Mouse (Mus musculus) MEL (cell line): ENCODE results near the gene Tnxb. TPM values are rescaled to one million over a fixed set of nuclear protein-coding genes. Genes with fewer than 3 reads are reported as not detected.
"Not testable (repeated sequence)": the region's sequence is repeated elsewhere in the genome, so short reads cannot be mapped to it uniquely, and the experiment has no call there.

ENCODE experiments used
- DNase-seq: peaks from one replicate; pipeline ENCODE4 v3.0.0; 2011; ENCODE audit warnings: low read depth, low spot score
- H3K27ac ChIP-seq: 2 replicates; pipeline ENCODE4 v1.5.1; 2012; ENCODE audit warnings: low read depth, mild to moderate bottlenecking, control low read depth, low read length, moderate library complexity; ENCODE audit not compliant: control insufficient read depth
- H3K27me3 ChIP-seq, 2 experiments: fragments of 150-350 bp in 1 of 2; sonication (generic) in 1 of 2; 2 replicates each; pipeline ENCODE4 v1.6.1; 2012; ENCODE audit warnings: low read length in 2 of 2, mild to moderate bottlenecking in 2 of 2, improper control_type of control experiment in 1 of 2, moderate library complexity in 1 of 2; ENCODE audit not compliant: insufficient read depth in 2 of 2, control insufficient read depth in 1 of 2
- H3K36me3 ChIP-seq, 2 experiments: 2 replicates each; pipeline ENCODE4 v1.6.1; 2012 to 2014; ENCODE audit warnings: low read length in 2 of 2, improper control_type of control experiment in 1 of 2, inconsistent platforms in 1 of 2, mild to moderate bottlenecking in 1 of 2; ENCODE audit not compliant: insufficient read depth in 2 of 2, control insufficient read depth in 1 of 2
- H3K4me1 ChIP-seq, 2 experiments: fragments of 150-350 bp in 1 of 2; sonication (generic) in 1 of 2; 2 replicates each; pipeline ENCODE4 v1.6.1; 2012; ENCODE audit warnings: low read length in 2 of 2, improper control_type of control experiment in 1 of 2, mild to moderate bottlenecking in 1 of 2; ENCODE audit not compliant: insufficient read depth in 2 of 2, control insufficient read depth in 1 of 2
- H3K4me3 ChIP-seq, 2 experiments: fragments of 150-350 bp in 1 of 2; sonication (generic) in 1 of 2; 2 replicates each; pipeline ENCODE4 v1.5.1; 2012; ENCODE audit warnings: low read depth in 2 of 2, low read length in 2 of 2, mild to moderate bottlenecking in 2 of 2, moderate library complexity in 2 of 2, control low read depth in 1 of 2, improper control_type of control experiment in 1 of 2; ENCODE audit not compliant: control insufficient read depth in 1 of 2, insufficient read depth in 1 of 2
- H3K79me2 ChIP-seq: 2 replicates; pipeline ENCODE4 v1.6.1; 2012; ENCODE audit warnings: mild to moderate bottlenecking, low read length, moderate library complexity; ENCODE audit not compliant: control insufficient read depth, poor library complexity, insufficient read depth
- H3K9ac ChIP-seq: 2 replicates; pipeline ENCODE4 v1.6.1; 2012; ENCODE audit warnings: low read depth, mild to moderate bottlenecking, control low read depth, low read length, moderate library complexity; ENCODE audit not compliant: control insufficient read depth, poor library complexity, severe bottlenecking
- H3K9me3 ChIP-seq: fragments of 150-350 bp; sonication (generic); replicated peaks from 2 replicates; pipeline ENCODE4 v1.6.1; 2012; ENCODE audit warnings: mild to moderate bottlenecking, low read length, improper control_type of control experiment, moderate library complexity; ENCODE audit not compliant: insufficient read depth
- CHD2 ChIP-seq: IDR thresholded peaks from 2 replicates; pipeline ENCODE4 v1.6.1; 2011; ENCODE audit warnings: low read length, improper control_type of control experiment
- CTCF ChIP-seq, 3 experiments: IDR thresholded peaks in 2 of 3; conservative IDR thresholded peaks in 1 of 3; 2 replicates each; pipeline ENCODE4 v1.5.1; 2011 to 2012; ENCODE audit warnings: low read length in 3 of 3, low read depth in 2 of 3, mild to moderate bottlenecking in 2 of 3, improper control_type of control experiment in 1 of 3, inconsistent platforms in 1 of 3, mixed read lengths in 1 of 3, moderate library complexity in 1 of 3; ENCODE audit not compliant: control insufficient read depth in 1 of 3, insufficient read depth in 1 of 3, poor library complexity in 1 of 3, severe bottlenecking in 1 of 3
- ELF1 ChIP-seq: IDR thresholded peaks from 2 replicates; pipeline ENCODE4 v1.6.1; 2014; ENCODE audit warnings: low read depth, mild to moderate bottlenecking, inconsistent platforms, low read length, improper control_type of control experiment, moderate library complexity
- GABPA ChIP-seq: IDR thresholded peaks from 2 replicates; pipeline ENCODE4 v1.6.1; 2012; ENCODE audit warnings: low read depth, mild to moderate bottlenecking, inconsistent platforms, low read length, improper control_type of control experiment, moderate library complexity
- GATA1 ChIP-seq: IDR thresholded peaks from 2 replicates; pipeline ENCODE4 v1.6.1; 2011; ENCODE audit warnings: low read depth, low read length, improper control_type of control experiment
- JUND ChIP-seq: IDR thresholded peaks from 2 replicates; pipeline ENCODE4 v1.6.1; 2011; ENCODE audit warnings: low read depth, mild to moderate bottlenecking, improper control_type of control experiment, low read length
- MXI1 ChIP-seq: IDR thresholded peaks from 2 replicates; pipeline ENCODE4 v1.6.1; 2011; ENCODE audit warnings: mild to moderate bottlenecking, low read depth, low read length, improper control_type of control experiment
- MYB ChIP-seq: IDR thresholded peaks from 2 replicates; pipeline ENCODE4 v1.6.1; 2011; ENCODE audit warnings: mild to moderate bottlenecking, low read depth, low read length, improper control_type of control experiment
- MYC ChIP-seq: IDR thresholded peaks from 2 replicates; pipeline ENCODE4 v1.6.1; 2011; ENCODE audit warnings: low read depth, mild to moderate bottlenecking, low read length, improper control_type of control experiment, moderate library complexity
- NELFE ChIP-seq: IDR thresholded peaks from 2 replicates; pipeline ENCODE4 v1.6.1; 2011; ENCODE audit warnings: low read depth, low read length, improper control_type of control experiment
- POLR2A ChIP-seq, 2 experiments: IDR thresholded peaks; 2 replicates each; pipeline ENCODE4 v1.6.1; 2011 to 2012; ENCODE audit warnings: low read length in 2 of 2, mild to moderate bottlenecking in 2 of 2, control low read depth in 1 of 2, improper control_type of control experiment in 1 of 2, low read depth in 1 of 2, moderate library complexity in 1 of 2; ENCODE audit not compliant: control insufficient read depth in 1 of 2, insufficient read depth in 1 of 2, poor library complexity in 1 of 2
- POLR2AphosphoS2 ChIP-seq: IDR thresholded peaks from 2 replicates; pipeline ENCODE4 v1.6.1; 2011; ENCODE audit warnings: low read length, improper control_type of control experiment
- RAD21 ChIP-seq: IDR thresholded peaks from 2 replicates; pipeline ENCODE4 v1.6.1; 2011; ENCODE audit warnings: mild to moderate bottlenecking, low read depth, low read length, improper control_type of control experiment
- SIN3A ChIP-seq: IDR thresholded peaks from 2 replicates; pipeline ENCODE4 v1.6.1; 2012; ENCODE audit warnings: low read length, improper control_type of control experiment, inconsistent platforms
- SMC3 ChIP-seq: IDR thresholded peaks from 2 replicates; pipeline ENCODE4 v1.6.1; 2011; ENCODE audit warnings: low read depth, low read length, improper control_type of control experiment
- TAL1 ChIP-seq: IDR thresholded peaks from 2 replicates; pipeline ENCODE4 v1.6.1; 2012; ENCODE audit warnings: mild to moderate bottlenecking, inconsistent platforms, low read length, moderate library complexity, mixed read lengths
- ZKSCAN1 ChIP-seq: IDR thresholded peaks from 2 replicates; pipeline ENCODE4 v1.6.1; 2012; ENCODE audit warnings: low read depth, mild to moderate bottlenecking, inconsistent platforms, low read length, improper control_type of control experiment, moderate library complexity
- ZMIZ1 ChIP-seq: IDR thresholded peaks from 2 replicates; pipeline ENCODE4 v1.6.1; 2012; ENCODE audit warnings: low read depth, mild to moderate bottlenecking, inconsistent platforms, low read length, improper control_type of control experiment, moderate library complexity
- ZNF384 ChIP-seq: IDR thresholded peaks from 2 replicates; pipeline ENCODE4 v1.6.1; 2012; ENCODE audit warnings: low read depth, mild to moderate bottlenecking, inconsistent platforms, low read length, improper control_type of control experiment
- polyA plus RNA-seq, 2 experiments: library from polyadenylated mRNA; stranded (reverse) in 1 of 2; unstranded in 1 of 2; fragments of >175 nt in 1 of 2; fragments of >200 nt in 1 of 2; gene quantifications; 2 replicates each; pipeline versions ENCODE4 v1.2.1 to v1.2.4; 2012; ENCODE audit warnings: low replicate concordance in 2 of 2, low read depth in 1 of 2; ENCODE audit not compliant: insufficient read length in 2 of 2, insufficient read depth in 1 of 2, missing spikeins in 1 of 2
- total RNA-seq: library from RNA; depleted of rRNA; stranded (reverse); fragments of 300-350 nt; gene quantifications from 2 replicates; pipeline ENCODE4 v1.2.3, GENCODE M21; 2012

The Tnxb gene
- total and polyA plus RNA-seq, 3 experiments, result 0.27 to 0.28 TPM; not detected in 1

DNA sequence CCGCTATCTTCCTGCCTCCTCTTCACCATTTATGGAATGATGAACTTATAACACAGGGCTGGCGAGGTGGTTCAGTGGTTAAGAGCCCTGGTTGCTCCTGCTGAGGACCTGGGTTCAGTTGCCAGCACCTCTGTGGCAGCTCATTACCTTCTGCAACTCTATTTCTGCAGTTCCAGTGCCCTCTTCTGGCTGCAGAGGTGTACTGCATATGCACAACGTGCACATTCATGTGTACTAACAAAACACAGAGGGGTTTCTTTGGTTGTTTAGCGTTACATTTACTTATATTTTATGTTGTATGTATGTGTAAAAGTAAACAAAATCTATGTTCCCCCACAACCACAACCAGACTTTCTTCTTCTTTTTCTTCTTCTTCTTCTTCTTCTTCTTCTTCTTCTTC, 52.7 kb downstream of the Tnxb start:
- H3K4me1 ChIP-seq, result no peaks in the 10 kb centered on the region
- H3K4me3 ChIP-seq, result no peak overlapping the region
- no peak overlapping the region for H3K27ac ChIP-seq
- no peaks in the 10 kb centered on the region for H3K9me3 ChIP-seq
- peak; percentile 19 for DNase-seq
- no peaks in the 10 kb centered on the region for H3K27me3 ChIP-seq
- TF ChIP-seq SIN3A (no peak), MYC (no peak), POLR2AphosphoS2 (no peak), RAD21 (peak; percentile 36), CTCF (IDR thresholded peaks at IDR 0.05 in 2 of 3, conservative IDR thresholded peaks at IDR 0.05 in 1 of 3; ENCODE audit: control insufficient read depth in 1 of 3, insufficient read depth in 1 of 3, low read depth in 2 of 3, low read length in 3 of 3, poor library complexity in 1 of 3, severe bottlenecking in 1 of 3) (peak; percentile 32 to 40 (median 36); a peak in 4 of 6 replicates)
- H3K36me3 ChIP-seq, result no peaks in the 10 kb centered on the region
- H3K79me2 ChIP-seq, result no peaks in the 10 kb centered on the region
- no peak overlapping the region for H3K9ac ChIP-seq

DNA sequence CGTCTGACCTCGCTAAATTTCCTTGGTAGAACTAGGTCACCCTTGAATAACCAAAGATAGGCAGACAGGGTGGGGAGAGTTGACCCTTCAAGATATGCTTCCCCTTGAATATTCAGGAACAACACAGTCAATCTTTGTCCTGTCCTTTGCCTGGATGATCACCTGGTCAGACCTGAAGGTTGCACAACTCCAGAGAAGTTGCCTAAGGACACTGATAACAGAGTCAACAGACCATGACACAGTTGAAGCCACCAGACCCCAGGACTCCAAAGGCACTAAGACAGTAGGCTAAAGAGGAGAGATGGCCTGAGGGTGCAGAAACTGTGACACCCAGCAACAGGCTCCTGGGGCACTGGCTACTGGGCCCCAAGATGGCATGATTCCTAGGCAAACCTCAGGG, 57.6 kb downstream of the Tnxb start:
- no peak for DNase-seq
- TF ChIP-seq MYB, result no peak
- no peak for TF ChIP-seq ZMIZ1
- TF ChIP-seq NELFE, result no peak
- TF ChIP-seq RAD21, result no peak
- TF ChIP-seq CHD2, result no peak
- TF ChIP-seq GATA1, result no peak
- no peak for TF ChIP-seq GABPA
- TF ChIP-seq ZKSCAN1, result no peak
- no peak for TF ChIP-seq ZNF384
- no peak for TF ChIP-seq POLR2A (IDR thresholded peaks at IDR 0.05; ENCODE audit: control insufficient read depth in 1 of 2, insufficient read depth in 1 of 2, low read depth in 1 of 2, low read length in 2 of 2, poor library complexity in 1 of 2)
- no peak for TF ChIP-seq TAL1
- TF ChIP-seq SIN3A, result no peak
- no peak for TF ChIP-seq ELF1
- no peak for TF ChIP-seq SMC3
- TF ChIP-seq MXI1, result no peak
- TF ChIP-seq JUND, result no peak

DNA sequence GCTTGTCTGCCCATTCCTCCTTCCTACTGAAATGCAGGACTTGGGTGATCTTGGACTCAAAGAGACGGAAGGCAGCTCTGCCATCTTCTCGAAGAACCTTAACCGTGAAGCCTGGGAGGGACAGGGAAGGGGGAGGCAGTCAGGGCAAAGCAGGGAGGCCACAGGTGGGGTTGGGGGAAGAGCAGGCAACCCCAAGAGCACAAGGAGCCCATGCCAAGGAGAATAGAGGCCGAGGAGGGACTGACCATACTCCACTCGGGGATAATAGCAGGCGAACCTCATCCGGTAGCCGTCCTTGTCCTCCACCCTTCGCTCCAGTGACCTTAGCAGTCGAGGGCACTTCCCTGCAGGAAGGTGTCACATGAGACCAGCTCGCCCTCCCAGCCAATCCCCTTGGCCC, 58.8 kb downstream of the Tnxb start:
- DNase-seq, H3K4me1 ChIP-seq, H3K9ac ChIP-seq, H3K9me3 ChIP-seq, H3K79me2 ChIP-seq, H3K4me3 ChIP-seq, H3K27me3 ChIP-seq, H3K27ac ChIP-seq, H3K36me3 ChIP-seq: not testable (repeated sequence)

More for the DNA sequence above, 57.6 kb downstream of the Tnxb start:
- no peak overlapping the region for H3K27ac ChIP-seq
- no peaks in the 10 kb centered on the region for H3K4me1 ChIP-seq
- H3K4me3 ChIP-seq, result no peak overlapping the region
- no peak overlapping the region for H3K9ac ChIP-seq
- H3K79me2 ChIP-seq, result no peaks in the 10 kb centered on the region
- no peaks in the 10 kb centered on the region for H3K27me3 ChIP-seq
- H3K36me3 ChIP-seq, result no peaks in the 10 kb centered on the region
- H3K9me3 ChIP-seq, result no peaks in the 10 kb centered on the region

DNA sequence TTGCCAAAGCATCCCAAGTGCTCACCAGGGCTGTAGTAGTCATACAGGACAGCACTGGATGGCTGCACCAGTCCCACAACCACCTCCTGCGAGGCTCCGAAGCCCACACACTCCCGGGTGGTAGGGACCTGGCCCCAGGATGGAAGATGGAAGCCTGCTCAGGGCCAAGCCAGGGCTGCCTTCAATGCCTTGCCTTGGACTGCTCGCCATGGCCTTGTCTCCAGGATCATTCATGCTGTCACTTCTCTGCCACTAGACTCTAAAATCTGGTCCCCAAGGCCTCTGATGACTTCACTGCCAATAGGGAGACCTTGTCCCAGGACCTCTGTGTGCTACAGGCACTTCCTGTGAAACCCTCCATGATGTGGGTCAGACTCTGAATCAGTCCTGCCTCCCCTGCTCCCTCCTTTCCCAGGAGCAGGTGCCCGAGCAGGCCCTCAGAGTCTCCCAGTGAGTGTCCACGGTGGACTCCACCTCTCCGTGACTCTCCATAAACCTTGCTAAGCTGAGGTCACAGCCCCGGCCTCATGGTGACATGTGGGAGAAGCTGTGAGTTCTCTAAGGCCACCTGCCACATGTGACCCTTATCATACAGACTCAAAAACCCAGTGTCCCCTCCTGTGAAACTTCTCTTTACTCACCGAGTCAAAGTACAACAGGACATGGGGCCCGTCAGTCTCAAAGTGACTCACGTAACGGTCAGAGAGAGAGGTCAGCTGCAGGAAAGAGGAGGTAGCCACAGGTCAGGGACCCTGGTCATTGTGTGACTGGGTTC, 59.6 kb downstream of the Tnxb start:
- H3K27ac ChIP-seq, H3K79me2 ChIP-seq, H3K4me3 ChIP-seq, DNase-seq, H3K36me3 ChIP-seq, H3K4me1 ChIP-seq, H3K9me3 ChIP-seq, H3K27me3 ChIP-seq, H3K9ac ChIP-seq: not testable (repeated sequence)
